Mouse (Mus musculus) adrenal gland (tissue): Measurements from ENCODE around the gene Stx4a.
"Not testable (repeated sequence)": the region's sequence is repeated elsewhere in the genome, so short reads cannot be mapped to it uniquely, and the experiment has no call there.

Source experiments
- intact Hi-C: fragments of 180-260 bp; cut with DNase I; formaldehyde crosslinking; loops from one replicate; pipeline ENCODE4 v1.15.1; 2025
- long read RNA-seq, 2 experiments: library from polyadenylated mRNA; unstranded; transcript quantifications; one replicate each; pipeline ENCODE4 v2.0.0; 2020; ENCODE audit warnings: borderline replicate concordance in 1 of 2; ENCODE audit not compliant: insufficient replicate concordance in 1 of 2

Stx4a gene
- long read RNA-seq, experiment 1, partial matches to known transcripts = 3 of 4 reads
- long read RNA-seq, experiment 1, other reads (novel, unspliced or antisense) = 0 of 4 reads
- long read RNA-seq, experiment 2, partial matches to known transcripts = 2 of 7 reads
- long read RNA-seq, experiment 2, other reads (novel, unspliced or antisense) = 3 of 7 reads

DNA sequence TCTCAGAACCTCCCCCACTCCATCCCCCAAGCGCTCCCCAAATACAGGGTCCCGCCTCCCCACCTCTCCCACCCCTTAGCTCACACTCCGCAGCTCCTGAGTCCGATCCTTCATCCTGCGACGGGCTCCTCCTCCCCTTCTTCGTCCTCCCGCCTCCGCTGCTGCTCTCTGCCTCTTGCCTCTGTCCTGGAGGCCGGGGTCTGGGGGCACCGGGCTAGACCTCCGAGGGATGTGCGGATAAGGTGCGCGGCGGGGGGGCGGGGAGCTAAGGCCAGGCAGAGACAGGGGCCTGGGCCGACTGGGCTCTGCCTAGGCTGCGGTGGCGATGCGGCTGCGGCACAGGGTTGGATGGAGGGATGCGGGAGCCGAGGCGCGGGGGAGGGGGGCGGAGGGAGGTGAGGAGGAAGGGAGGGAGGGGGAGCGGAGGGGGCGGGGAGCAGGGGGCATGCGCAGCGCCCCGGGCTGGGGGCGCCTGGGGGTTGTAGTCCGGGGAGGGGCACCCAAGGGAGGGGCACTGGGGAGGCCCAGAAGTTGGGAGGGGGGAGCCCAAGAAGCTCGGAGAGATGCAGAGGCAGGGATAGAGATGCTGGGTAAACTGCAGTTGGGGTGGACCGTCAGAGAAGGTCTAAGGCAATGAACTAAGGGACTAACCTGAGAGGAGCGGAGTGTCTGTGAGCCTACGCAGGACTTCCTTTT lies at the start of gene Stx4a, which contains the start of gene Stx1b:
TSS of gene Stx4a (plus strand) at position 119 of the 696 bp plus-strand sequence.
TSS of gene Stx1b (minus strand) at position 374 of the 696 bp plus-strand sequence.
- intact Hi-C loops = no loop called here

DNA sequence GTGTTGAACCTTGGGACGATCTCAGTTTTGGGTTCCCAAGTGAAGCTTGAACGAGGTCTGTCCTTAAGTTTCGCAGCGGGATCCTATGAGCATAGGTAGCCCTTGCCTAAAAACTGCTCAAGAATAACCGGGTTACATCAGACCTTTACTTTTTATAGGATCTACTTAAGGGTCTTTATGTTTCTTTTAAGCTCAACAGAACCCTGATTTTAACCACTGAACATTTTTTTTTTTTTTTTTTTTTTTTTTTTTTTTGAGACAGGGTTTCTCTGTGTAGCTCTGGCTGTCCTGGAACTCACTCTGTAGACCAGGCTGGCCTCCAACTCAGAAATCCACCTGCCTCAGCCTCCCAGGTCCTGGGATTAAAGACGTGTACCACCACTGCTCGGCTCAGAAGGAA lies 48.3 kb upstream of the Stx4a start:
- intact Hi-C loops = not testable (repeated sequence)

DNA sequence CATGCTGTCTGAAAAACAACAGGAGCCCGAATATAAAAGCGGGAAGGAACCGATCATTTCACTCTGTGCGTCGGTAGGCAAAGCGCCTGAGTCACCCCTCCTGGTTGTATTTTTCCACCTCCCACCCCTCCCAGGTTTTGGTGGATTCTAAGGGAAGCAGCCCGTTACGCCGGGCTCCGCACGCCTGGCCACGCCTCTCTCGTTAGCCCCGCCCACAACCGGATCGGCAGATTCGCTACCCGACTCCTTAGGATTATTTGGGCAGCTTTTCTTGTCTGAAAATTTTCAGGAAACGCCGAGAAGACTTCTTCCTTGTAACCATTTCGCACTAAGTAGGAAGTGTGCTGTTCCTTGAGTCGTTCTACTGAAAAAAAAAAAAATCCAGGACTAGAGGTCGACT lies 47.7 kb upstream of the Stx4a start, which contains the start of gene Setd1a:
TSS of gene Setd1a (plus strand) at position 245 of the 400 bp plus-strand sequence.
- intact Hi-C loops = no loop called here

DNA sequence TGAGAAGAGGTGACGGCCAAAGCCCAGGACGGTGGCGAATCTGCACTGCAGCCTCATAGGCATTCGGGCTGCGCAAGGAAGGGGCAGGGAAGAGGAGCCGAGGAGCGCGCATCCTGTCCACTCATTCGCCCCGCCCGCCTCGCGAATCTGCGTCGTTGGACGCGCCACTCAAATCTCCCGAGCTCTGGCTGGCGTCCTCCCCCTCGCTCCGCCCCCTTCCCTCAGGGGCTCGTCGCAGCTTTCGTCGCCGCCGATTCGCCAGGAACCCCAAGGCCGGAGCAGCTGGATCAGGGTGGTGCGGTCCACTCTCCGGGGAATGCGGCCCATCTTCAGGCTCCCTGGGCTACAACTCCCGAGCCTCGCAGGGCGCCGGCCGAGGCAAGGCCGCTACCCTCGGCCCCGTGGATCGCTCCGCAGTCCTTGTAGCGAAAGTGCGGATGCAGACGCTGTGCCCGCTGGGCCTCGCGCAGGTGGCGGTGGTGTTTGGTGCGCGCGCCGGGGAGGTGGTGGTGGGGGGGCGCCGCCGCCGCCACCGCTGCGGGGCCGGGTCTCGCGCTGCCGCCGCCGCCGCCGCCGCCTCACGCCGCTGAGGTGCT lies 47.1 kb upstream of the Stx4a start:
- intact Hi-C loops = no loop called here

DNA sequence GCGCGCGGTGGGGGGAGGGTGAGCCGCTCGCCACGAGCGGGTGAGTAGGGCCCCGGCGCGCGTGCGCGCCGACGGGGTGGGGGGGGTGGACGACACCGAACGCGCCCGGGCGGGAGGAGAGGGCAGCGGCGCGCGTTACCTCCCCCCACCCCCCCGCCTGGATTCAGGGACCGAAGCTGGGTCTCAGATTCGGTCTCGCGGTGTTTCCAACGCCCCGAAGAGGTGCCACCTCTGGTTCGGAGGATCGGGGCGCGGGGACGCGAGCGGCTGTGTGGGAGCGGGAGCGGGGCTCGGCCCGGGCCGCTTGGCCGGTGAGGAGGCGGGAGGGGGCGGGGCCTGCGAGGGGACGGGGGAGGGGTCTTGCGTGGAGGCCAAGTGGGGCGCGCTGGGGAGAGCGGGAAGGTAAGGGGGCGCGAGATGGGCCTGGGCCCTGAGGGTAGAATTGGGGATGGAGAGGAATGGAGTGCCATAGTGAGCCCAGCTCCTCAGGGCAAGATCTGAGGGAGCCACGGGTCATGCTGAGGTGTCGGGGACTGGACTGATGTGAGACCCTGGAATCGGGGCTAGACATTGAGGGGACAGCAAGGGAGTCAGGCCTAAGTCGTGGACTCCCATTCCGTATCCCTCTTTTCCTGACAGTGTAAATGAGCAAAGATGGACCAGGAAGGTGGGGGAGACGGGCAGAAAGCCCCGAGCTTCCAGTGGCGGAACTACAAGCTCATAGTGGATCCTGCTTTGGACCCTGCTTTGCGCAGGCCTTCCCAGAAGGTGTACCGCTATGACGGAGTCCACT lies 46.4 kb upstream of the Stx4a start:
- intact Hi-C loops = no loop called here

DNA sequence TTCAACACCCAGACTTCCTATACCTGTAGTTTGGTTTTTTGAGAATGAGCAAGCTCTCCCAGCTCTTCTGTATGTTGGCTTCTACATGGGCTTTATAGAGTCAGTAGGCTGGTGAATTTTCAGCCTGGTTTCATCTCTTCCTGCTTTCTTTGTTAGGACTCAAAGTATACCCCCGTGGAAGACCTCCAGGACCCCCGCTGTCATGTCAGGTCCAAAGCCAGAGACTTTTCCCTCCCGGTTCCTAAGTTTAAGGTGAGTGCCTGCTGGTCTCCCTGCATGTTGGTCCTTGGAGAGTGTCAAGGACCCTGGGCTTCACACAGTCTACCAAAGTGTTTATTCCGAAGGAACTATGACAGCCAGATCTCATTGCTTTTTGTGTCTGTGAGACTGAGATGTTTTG lies 45.7 kb upstream of the Stx4a start:
- intact Hi-C loops = no loop called here

DNA sequence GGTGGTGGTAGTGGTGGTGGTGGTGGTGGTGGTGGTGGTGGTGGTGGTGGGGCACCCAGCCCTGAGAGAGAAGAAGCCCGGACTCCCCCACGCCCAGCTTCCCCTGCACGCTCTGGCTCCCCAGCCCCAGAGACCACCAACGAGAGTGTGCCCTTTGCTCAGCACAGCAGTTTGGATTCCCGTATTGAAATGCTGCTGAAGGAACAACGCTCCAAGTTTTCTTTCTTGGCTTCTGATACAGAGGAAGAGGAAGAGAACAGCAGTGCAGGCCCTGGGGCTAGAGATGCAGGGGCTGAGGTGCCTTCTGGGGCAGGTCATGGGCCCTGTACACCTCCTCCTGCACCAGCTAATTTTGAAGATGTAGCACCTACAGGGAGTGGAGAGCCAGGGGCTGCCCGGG lies 38.8 kb upstream of the Stx4a start, which contains the start of gene Gm49388:
TSS of gene Gm49388 (plus strand) at position 301 of the 400 bp plus-strand sequence.
- intact Hi-C loops = no loop called here

DNA sequence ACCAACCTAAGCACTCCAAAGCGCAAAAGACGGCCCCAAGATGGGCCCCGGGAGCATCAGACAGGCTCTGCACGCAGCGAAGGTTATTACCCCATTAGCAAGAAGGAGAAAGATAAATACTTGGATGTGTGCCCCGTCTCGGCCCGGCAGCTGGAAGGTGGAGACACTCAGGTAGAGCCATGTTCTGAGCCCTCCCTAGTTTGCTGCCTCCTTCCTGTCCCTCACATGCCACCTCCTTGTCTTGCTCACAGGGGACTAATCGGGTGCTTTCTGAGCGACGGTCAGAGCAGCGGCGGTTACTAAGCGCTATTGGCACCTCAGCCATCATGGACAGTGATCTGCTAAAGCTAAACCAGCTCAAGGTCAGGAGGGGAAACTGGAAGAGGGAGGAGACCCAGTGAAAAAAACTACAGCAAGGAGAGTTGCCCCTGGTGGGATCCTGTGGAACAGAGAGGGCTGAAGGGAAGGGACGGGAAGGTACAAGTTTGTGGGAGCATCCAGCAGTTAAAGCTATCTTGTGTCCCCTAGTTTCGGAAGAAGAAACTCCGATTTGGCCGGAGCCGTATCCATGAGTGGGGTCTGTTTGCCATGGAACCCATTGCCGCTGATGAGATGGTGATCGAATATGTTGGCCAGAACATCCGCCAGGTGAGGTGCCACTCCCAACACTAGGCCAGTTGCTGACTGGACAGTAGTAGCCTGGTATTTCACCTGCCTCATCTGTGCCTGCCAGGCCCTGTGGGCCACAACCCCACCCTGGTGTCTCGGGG lies 26.8 kb upstream of the Stx4a start:
- intact Hi-C loops = no loop called here

DNA sequence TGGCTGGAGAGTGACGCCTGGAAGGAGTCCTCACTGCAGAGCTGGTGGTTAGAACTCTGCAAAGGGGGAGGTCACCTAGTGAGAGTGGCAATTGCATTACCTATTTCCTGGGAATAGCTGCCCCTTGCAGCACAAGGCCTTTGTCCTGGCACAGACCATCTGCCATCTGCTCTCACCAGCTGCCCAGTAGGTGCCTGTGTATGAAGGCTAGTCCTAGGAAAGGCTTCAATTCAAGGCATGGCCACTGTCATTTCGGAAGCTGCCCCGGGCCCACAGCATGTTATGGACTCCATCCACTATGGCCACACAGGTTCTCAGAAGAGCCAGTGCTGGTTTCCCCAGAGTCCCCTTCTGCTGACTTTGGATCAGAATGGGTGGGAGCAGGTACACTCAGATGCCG lies 25.5 kb upstream of the Stx4a start:
- intact Hi-C loops = no loop called here

DNA sequence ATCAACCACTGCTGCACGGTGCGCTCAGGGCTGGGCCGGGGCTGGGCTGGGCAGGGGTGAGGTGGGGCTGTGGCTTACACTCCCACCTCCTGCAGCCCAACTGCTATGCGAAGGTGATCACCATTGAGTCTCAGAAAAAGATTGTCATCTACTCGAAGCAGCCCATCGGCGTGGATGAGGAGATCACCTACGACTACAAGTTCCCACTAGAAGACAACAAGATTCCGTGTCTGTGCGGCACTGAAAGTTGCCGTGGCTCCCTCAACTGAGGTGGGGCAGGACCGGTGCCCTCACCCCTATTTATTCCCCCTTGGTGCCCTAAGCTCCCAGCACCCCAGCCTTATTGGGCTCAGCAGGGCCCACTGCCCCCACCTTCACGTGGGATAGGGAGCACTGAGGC lies 24.9 kb upstream of the Stx4a start:
- intact Hi-C loops = no loop called here

DNA sequence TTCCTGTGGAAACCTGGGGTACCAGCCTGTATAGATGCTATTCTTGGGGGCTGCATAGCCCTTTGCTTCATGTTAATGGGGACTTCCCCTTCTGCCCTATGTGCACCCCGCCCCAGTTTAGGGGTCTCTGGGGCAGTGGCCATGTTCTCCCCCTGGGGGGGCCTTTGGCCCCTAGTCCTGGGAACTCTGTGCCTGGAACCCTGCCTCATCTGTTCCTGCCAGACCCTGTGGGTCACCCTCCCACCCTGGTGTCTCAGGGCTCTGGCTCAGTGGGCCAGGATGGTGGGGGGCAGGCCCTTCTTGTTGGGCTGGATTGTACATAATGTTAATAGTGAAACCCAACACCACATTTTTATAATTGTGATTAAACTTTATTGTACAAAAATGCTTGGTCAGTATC lies 24.4 kb upstream of the Stx4a start:
- intact Hi-C loops = loop anchor here (2.0 kb wide), 1 partner anchor 41 kb away; no protein-coding TSS in a partner anchor

DNA sequence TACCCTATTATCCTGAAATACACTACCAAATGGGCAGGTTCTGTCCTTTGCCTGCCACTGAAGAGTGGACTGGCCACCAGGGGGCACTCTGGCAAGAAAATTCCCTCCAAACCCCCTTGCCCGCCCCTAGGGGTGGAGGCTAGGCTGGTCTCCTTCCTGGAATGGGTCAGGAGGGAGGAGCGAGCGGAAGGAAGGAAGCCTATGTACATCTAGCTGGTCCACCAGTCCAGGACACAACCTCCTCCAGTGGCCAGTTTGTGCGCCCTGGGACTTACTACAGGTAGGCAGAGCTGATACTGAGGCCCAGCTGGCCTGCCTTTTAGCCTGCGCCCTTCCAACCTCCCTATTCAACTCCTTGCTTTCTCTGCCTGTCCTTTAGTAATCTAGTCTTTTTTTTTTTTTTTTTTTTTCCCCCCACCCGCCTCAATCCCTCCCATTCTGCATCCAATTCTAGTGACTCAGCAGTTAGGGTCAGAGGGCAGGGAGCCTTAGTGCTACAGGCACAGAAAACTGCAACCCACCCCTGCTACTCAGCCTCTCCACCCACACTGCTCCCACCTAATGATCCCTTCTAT lies 23.6 kb upstream of the Stx4a start, which contains the start of gene Hsd3b7:
TSS of gene Hsd3b7 (plus strand) at position 170 of the 575 bp plus-strand sequence.
- intact Hi-C loops = loop anchor here (2.0 kb wide), 1 partner anchor 40 kb away; no protein-coding TSS in a partner anchor

DNA sequence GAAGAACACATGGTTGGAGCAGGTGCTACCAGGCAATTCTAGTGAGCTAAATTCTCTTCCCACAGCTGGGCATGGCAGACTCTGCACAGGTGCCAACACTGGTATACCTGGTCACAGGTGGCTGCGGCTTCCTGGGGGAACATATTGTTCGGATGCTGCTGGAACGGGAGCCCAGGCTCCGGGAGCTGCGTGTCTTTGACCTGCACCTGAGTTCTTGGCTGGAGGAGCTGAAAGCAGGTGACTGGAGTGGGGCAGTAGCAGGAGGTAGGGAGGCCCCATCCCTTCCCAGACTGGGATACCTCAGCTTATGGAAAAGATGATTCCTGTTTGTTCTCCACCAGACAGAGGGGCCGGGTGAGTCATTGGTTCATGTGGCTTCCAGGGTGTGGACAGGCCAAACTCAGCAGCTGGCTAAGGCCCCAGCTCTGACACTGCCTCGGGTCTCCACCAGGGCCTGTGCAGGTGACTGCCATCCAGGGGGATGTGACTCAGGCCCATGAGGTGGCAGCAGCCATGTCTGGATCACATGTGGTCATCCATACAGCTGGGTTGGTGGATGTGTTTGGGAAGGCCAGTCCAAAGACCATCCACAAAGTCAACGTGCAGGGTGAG lies 23.0 kb upstream of the Stx4a start:
- intact Hi-C loops = loop anchor here (2.0 kb wide), 1 partner anchor 40 kb away; no protein-coding TSS in a partner anchor

DNA sequence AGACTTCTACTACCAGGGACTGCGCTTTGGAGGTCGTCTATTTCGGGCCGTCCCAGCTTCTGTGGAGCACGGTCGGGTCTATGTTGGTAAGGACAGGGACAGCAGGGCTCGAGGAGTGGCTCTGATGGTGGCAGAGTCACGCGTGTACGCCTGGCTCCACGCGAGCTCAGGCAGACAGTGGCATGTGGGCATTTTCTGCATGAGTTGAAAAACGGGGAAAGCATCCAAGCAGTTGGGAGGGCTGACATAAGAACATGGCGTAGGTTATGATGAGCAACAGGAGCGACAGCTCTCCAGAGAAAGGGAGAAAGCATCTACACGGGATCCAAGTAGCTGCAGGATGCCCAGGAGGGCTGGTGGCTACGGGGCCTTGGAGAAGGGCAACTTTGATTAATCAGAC lies 21.8 kb upstream of the Stx4a start:
- intact Hi-C loops = no loop called here

DNA sequence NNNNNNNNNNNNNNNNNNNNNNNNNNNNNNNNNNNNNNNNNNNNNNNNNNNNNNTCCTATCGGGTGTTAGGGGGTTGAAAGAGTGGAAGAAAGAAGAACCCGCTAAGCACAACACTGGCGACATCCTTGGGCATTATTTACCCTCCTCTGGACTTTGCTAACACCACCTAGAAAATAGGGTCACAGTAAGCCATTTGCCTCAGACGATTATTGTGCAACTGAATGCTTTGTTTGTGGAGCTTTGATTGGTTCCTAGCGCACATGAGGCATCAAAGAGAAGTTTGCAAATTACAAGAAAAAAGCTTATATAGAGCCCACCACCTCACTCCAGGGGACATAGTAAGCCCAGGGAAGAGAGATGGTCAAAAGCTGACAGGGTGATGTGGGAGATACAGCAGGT lies 15.3 kb upstream of the Stx4a start:
- intact Hi-C loops = no loop called here

DNA sequence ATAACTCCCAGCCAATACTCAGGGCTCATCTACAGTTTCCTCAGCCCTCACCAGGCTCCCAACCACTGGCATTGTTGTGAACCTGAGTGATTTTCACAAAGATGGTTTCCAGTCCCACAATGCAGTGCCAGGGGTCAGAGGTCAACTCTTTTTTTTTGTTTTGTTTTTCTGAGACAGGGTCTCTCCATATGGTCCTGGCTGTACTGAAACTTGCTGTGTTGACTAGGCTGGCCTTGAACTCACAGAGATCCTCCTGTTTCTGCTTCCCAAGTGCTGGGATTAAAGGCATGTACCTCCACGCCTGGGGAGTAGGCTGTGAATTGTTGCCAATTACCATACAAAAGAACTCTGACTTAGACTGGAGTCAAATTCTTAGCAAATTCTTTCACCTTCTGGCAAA lies 14.2 kb upstream of the Stx4a start:
- intact Hi-C loops = no loop called here

DNA sequence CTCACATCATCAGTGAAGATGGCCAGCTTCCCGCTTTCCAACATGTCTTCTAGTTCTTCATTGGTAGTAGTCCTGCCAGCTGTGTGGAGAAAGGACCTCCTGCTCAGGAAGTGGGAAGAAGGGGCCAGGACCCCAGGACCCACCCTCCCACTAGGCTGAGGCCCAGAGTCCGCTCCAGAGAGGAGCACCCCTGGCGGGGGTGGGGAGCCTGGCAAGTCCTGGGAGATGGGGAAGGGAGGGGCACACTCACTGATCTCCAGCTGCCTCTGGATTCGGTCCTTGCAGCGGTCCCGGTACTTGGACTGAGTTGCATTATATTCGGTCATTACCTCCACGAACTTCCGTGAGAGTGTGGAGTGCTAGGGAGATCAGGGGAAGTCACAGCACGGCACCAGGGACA lies 13.4 kb upstream of the Stx4a start:
- intact Hi-C loops = no loop called here

DNA sequence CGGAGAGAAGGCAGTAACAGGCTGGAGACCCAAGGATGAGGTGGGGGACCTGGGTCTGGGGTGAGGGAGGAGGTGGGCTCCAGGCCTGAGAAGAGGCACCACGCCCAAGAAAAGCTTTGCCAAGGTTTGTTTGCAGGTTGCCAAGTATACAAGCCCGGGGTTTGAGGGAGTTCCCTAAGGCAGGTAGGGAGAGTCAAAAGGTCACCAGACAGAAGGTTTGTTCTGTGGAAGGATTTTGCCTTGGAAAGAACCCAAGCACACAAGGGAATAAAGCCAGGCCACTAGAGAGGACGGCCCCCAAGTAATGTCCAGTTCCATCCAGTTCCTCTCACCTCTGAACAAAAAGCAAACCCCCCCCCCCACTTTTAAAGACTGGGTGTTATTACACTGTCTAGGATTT lies 12.9 kb upstream of the Stx4a start:
- intact Hi-C loops = no loop called here

DNA sequence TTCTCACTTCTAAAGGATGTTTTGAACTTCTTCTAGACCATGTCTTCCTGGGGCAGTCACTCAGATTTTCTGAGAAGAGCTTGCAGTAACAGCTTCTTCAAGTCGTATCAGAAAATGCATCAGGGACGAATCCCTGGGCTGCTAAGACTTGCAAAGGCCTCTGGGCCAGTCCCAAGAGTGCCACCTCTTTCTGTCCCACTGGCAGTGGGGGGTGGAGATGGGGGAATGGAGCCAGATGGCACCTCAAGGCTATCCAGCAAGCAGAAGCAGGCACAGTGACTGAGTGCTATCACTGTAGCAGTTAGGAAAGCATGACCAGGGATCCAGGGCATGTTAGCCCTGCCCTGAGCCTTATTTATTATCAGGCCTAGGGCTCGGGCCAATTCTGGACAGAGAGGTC lies 11.8 kb upstream of the Stx4a start:
- intact Hi-C loops = no loop called here

DNA sequence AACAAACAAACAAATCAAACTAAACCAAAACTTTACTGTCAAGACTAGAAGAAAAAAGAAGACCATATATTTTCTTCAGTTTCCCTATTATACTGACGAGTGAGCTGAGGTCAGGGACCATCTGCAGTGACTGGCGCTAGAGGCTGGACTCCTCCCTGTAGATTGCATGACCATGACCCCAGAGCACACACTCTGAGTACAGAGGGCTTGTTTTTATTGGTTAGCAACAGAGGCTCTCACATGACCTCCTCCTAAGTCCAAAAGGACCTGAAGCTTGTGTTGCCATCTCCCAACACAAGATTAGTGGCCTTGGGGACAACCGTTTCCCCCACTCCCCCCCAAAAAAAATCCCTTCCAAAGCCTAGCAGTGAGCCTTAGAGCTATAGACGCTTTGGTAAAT lies 10.3 kb upstream of the Stx4a start:
- intact Hi-C loops = no loop called here
